Mouse (Mus musculus) G1E-ER4 (cell line): Measurements from ENCODE around the gene Erf. TPM values are rescaled to one million over a fixed set of nuclear protein-coding genes. Genes with fewer than 3 reads are reported as not detected.

ENCODE experiments used
- GATA1 ChIP-seq: IDR thresholded peaks from one replicate; pipeline ENCODE4 v1.8.0; 2012; ENCODE audit warnings: low read length, inconsistent platforms
- polyA plus RNA-seq: library from polyadenylated mRNA; stranded (reverse); fragments of >175 nt; gene quantifications from 2 replicates; pipeline ENCODE4 v1.2.3, GENCODE M21; 2012

Erf gene
- polyA plus RNA-seq, 1 experiment, result 176 TPM

DNA sequence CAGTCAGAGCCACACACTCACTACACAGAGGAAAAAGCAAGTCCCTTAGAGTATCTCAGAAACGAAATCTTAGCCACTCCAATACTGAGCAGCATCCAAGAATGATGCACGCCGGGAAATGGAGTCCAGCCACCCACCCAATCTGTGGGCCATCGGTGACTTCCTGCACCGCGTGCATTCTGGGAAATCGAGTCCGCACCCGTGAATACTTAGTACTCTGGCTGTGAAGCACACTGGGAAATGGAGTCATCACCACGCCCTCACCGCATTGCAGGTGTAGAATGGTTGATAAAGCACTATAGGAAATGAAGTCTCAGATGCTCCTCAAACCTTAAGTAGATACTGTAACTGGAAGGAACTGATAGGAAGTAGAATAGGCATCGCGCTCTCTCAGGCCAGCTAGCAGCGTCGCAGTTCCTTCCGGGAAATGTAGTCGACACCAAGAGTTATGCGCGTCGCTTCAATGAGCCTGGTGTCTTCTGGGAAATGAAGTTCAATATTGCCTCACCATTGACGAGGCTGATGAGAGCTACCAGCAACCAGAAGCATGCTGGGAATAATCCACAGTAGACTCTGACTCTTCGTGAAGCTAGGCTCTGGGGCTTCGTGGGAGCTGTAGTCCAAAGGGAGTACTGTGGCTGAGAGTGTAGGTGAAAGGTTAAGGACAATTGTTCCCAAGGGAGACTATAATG, 12.4 kb downstream of the Erf start:
- TF ChIP-seq GATA1, result peak; percentile 27

DNA sequence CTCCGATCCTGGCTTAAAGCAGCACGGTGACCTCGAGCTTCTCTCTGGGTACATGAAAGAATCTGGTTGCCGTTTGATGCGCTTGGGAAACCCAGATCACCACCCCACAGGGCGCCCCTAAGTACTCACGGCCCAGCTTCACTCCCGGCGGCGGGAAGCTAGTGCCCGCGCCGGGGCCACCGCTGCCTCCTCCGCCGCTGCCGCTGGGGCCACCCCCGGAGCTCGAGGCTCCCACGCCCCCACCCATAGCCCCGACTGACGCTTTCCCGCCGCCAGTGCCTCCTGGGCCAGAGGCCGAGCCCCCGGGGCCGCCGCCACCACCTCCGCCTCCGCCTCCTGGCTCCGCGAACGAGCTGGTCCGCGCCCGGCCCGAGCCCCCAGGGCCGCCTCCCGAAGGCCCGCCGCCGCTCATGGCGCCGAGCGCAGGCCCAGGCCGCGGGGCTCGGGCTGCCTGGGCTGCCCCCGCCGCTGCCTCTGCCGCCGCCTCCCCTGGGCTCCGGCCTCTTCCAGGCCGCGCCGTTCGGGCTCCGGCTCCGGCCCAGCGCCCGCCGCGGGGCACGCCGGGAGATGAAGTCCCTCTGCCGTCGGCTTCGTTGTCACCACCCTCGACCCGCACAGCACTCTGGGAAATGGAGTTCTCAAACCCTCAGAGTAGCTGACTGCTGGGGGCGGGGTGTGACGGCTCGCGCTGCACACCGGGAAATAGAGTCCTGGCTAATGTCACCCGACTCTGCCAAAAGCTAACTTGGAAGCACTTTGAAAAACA, 13.1 kb downstream of the Erf start, which contains the start of gene Gsk3a:
Gene Gsk3a (minus strand): TSS at position 603 of the 766 bp plus-strand sequence.
- TF ChIP-seq GATA1, result no peak

DNA sequence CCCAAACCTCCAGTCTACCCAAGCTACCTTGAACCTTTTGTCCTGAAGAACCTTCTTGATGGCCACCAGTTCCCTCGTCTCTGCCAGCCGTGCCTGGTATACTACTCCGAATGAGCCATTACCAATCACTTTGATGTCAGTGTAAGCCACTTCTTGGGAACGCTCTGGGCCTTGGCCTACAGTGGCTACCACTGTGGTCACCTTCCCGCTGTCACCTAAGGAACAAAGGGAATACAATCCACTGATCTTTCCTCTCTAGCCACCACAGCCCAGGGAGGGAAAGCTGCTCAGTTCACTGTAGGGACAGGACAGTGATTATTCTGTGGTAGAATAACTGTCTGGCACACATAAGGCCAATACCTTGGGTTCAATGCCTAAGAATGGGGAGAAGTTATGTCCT, 15.0 kb downstream of the Erf start:
- no peak for TF ChIP-seq GATA1

DNA sequence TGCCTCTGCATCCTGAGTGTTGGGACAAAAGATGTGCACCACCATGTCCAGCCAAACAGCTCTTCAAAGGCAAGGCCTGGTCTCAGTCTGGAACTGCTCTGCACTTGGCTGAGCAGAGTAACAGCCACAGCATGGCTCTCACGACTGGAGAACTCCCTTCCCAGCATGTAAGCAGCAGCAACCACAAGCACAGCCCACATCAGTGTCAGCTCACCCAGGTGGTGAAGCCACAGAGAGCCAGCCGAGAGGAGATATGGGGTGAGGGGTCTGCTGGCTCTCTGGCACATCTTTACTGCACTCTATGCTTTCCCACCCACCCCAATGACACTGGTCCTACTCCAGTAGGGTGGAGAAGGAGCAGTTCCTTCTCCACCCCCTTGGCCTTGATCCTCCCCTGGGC, 17.5 kb downstream of the Erf start:
- no peak for TF ChIP-seq GATA1

DNA sequence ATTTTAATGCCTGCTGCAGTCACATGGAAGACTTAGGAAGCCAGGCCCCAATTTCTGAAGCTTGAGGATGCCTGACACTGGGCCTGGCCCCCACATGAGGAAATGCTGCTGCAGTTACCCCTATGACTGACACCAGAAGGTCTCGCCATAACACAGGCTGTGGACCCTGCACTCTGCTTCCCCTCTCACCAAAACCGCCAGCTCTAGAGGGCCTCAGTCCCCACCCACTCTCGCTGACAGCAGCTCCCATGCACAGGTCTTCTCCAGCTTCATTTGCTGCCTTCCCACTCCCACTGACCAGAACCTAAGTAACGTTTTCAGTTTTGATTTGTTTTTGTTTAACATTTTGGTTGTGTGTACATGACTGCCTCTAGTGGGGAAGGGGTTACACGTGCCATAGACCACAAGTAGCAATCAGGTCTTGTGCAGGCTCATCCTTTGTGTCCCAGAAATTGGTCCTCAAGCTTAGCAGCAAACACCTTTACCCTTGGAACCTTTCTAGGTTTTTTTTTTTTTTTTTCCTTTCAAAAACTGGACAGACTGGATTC, 18.4 kb downstream of the Erf start:
- TF ChIP-seq GATA1, result no peak

DNA sequence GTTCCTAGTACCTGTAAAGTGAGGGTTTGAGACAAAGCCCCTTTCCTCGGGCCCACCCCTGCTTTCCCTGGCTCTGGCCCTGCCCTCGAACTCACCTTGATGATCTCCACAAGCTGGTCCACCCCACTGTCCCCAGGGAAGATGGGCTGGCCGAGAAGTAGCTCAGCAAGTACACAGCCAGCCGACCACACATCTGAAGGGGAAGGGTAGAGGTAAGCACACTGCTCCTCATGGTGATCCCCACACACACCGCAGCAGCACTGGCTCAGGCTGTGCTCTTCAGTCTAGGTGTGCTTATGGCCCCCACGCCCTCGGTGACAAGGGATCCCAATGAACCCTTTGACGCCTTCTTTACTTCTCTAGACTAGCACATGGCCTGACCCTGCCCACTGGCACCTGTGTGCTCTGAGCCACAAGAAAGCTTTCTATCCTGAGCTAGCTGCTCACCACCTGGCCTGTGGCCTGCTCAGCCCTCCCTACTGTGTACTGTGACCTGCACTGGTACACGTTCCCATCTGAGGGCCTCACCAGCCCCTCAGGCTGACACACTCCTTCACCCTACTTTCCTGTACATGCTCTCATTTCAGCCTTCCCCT, 19.8 kb downstream of the Erf start:
- no peak for TF ChIP-seq GATA1

DNA sequence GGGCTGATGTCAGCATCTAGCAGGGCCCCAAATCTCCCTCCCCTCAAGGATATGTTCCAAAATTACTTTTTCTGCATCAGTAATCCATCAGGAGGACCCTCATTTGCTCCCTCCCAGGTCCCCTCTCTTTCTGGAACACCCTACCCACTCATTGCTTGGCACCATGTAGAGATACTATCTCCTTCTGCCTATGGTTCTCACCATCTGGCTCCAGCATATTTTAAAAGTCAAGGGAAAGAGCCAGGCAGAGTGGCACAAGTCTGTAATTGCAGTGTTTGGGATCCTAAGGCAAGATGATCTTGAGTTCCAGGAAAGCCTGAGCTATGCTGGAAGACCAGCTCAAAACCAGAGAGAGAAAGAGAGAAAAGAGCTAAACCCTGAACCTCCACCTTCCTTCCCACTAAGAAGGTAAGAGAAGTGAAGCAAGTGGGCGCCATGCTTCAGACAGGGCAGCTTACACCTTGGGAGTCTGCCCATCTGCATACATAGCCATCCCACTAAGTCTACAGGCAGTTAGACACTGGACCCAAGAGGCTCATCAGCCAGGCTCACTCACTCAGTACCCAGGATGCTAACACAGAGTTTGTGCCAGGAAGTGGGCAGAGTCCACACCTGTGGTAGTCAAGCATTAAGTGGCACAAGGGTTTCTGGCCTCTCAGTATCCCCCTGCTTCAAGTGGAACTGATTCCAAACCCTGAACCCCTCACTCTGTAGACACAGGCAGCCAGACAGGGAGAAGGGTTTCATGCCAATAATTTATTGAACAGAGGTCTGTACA, 22.8 kb downstream of the Erf start:
- no peak for TF ChIP-seq GATA1

DNA sequence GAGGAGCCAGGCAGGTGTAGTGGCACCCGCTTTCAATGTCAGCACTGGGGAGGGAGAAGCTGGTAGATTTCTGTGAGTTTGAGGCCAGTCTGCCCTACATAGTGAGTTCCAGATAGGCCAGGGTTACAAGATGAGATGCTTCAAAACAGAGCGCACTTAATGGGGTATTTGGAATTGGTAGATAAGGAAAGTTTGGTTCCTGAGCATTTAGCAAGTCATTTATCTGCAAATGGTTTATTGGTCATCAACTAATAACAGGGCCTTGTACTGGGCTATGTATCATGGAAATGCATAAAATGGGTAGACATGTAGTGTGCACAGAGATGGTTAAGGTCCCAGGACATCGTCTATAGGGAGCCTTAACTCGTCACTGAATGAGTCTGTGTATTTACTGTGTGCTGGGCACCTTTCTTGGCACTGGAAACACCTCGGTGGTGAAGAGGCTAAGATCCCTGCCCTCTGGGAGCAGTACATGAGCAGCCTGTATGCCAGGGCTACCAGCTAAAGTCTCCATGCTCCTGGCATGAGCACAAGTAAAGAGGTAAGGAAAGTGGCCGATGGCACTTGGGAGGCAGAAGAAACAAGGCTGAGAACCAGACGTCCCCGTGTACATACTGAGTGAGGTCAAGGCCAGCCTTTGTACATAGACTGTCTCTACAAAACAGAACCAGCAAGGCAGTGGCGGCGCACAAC, 28.1 kb downstream of the Erf start:
- TF ChIP-seq GATA1, result peak; percentile 89

DNA sequence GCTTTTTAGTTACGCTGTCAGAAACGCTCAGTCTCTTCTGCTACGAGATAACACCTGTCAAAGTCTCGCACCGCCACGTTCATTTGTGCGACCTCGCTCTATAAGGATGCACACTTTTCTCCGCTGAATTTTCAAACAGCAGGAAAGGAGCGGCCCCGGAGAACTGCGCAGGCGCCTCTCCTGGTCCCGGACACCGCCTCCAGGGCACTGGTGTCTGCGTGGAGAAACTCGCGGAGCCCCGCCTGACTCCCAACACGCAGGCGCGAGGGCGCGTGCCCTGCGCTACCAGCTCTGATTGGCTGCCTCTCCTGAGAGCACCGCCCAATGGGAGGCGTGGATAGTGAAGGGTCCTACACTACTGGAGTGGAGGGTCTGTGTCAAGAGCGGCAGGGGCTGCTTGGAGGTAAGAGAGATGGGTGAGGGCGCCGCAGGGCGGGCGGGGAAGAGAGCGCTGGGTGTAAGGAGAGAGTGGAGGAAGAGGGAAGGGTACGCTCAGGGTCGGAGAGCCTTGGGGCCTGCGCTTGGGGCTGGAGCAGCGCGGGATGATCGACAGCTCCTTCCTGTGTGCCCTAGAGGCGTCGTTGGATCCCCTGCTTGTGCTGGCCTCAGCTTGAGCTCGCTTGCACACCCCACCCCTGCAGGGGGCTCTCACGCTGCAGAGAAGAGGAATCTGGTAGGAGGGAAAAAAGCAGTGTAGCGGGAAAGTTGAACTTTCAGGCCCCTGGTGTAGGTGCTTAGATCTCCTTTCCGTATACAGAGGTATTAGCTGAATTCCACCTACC, 29.3 kb downstream of the Erf start, which contains the start of gene Zfp526:
Gene Zfp526 (plus strand): TSS at position 324 of the 782 bp plus-strand sequence.
- TF ChIP-seq GATA1, result no peak

DNA sequence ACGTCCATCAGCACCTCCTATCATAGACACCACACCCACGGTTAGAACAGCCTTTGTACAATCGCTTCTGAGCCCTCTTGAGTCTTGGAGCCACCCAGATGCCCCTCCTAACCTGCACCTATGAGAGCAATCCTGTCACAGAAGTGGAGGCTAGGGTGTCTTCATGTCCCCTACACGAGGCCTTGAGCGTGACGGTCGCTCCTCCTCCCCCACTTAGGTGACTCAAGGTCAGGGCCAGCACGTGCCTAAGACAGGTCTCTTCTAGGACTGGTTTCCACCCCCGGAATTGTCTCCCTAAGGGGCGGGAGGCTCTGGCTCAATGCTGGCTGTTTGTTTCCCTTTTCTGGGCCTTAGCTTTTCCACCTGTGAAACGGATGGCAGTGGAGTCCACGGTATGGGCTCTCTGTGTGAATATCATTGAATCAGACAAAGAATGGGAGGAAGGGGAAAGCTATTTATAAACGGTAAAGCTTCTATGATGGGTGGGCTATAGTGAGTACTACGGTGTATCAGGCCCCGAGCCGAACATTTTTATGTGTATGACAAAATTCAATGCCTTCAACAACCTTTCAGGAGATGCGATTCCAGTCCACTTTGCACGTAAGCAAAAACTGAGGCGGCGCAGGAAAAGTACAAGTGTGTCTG, 30.0 kb downstream of the Erf start, which contains the start of gene Dedd2:
Gene Dedd2 (minus strand): TSS at position 159 of the 645 bp plus-strand sequence.
- no peak for TF ChIP-seq GATA1

DNA sequence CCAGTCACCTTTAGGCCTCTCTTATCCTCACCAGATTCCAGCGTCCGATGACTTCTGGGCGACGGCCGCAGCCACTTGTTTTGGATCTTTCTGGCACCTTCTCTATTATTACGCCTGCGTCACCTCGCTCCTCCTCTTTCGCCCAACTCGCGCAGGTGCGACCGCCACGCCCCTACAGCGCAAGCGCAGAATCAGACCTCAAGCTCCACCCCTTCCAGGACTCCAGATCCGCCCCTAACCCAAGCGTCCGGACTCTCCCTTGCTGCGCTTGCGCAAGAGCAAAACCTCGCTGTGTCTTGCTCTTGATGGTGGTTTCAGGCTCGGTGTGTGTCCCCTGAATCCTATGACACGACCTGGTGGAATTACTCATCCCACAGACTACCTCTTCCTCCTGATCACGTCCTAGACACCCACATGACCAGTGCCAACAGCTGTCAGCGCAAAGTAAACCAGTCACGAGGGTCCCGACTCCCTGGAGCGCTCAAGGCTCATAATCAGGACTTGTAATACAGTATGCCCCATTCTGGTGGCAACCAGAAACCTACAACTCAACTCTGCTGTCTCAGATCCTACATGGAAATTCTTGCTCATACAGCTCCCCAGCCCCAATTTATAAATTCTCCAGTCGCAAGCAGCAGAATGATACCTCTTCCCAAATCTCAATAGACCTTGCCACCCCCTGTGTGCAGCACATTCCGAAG, 30.7 kb downstream of the Erf start:
- TF ChIP-seq GATA1, result no peak

DNA sequence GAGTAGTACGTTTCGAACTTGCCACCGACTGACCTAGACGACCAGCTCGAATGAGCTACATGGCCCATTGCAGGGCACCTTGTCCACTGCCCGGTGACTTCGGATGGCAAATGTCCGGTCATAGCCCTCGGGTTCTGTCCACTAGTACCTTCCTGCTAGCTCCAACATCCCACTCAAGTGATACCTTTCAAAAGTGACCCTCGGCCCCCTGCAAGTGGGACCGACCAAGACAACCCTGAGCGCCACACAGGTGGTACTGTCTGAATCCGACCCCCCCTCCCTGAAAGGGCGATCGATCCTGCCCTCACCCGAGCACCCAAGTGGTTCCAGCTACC, 31.2 kb downstream of the Erf start:
- TF ChIP-seq GATA1, result no peak

DNA sequence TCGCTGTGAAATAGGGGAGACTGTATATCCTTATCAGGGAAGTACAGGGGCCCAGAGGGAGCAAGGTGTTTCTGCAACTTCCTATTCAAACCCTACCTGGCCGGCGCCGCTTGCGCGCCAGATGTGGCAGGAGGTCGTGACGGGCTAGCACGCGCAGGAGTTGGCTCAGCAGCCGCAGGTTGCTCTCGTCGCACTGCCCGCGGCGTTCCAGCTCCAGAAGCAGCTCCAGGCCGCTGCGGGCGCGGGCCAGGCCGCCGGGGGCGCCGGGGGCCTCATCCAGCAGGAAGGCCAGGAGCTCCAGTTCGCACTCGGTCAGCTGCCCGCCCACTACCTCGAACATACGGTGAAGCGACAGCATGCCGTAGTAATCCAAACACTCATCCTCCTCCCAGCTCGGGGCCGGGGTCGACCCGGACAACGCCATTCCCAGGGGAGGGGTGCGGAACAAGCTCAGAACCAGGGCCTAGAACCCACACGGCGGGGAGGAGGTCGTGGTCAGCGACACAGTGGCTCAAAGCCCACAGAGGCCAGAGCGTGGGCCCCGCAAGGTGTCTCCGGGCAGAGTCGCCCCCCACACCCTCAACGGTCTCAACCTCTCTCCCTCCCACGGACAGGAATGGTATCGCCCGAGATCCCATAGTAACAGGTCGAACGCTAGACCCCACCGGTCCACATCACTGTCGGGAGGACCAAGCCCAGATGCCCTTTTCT, 31.7 kb downstream of the Erf start:
- TF ChIP-seq GATA1, result no peak
